In genomic region chr12:106055799-106056198, GRCm38 (mm10) we compare ENCODE assay signal across 8 mouse cellular contexts. TPM values are rescaled to one million over a fixed set of nuclear protein-coding genes. Genes with fewer than 3 reads are reported as not detected.
A peak's percentile ranks its signal among the peaks of the same experiment; 100 is the strongest.
DNase-seq lines count a peak whose midpoint lies in the region; ATAC-seq lines count a peak whose summit lies in the region.

No protein-coding gene starts in this region.

- ATAC-seq in kidney, embryonic 15.5 days (replicated peaks; ENCODE audit: low FRiP score): no peak
- ATAC-seq in monocyte, adult 5-6 weeks (replicated peaks; ENCODE audit: insufficient number of reproducible peaks, low FRiP score, low TSS enrichment, poor library complexity, severe bottlenecking): peak; percentile 80

- 0 out of 2 replicates have a peak, but pooled peaks cover 8% of the 10 kb centered on the region for H3K4me1 ChIP-seq in kidney, embryonic 15.5 days

- no peaks in the 10 kb centered on the region for H3K27me3 ChIP-seq in kidney, embryonic 15.5 days

- 45% methylated on average over 6 of the region's 6 CpGs for WGBS in kidney, embryonic 15.5 days

- no peaks in the 10 kb centered on the region for H3K9me3 ChIP-seq in kidney, embryonic 15.5 days (replicated peaks)

- H3K36me3 ChIP-seq in kidney, embryonic 15.5 days: peaks cover 35% of the 10 kb centered on the region

- H3K27ac ChIP-seq in kidney, embryonic 15.5 days: no peak overlapping the region

- no peak overlapping the region for H3K4me3 ChIP-seq in kidney, embryonic 15.5 days (replicated peaks)

- H3K4me2 ChIP-seq in kidney, embryonic 15.5 days: no peak overlapping the region

- peak; percentile 80 for DNase-seq in kidney, adult 18-20 months
- peak; percentile 84 to 88 for DNase-seq in cerebellum, postnatal 4 days (ENCODE audit: low spot score in 2 of 2)
- DNase-seq in gastrocnemius, adult 8-10 months (ENCODE audit: low spot score in 2 of 2): peak; percentile 55 to 65
- peak; percentile 77 for DNase-seq in kidney, adult 9 months
- peak; percentile 81 for DNase-seq in liver
- peak; percentile 75 to 93 for DNase-seq in spleen, postnatal 4 days (ENCODE audit: low spot score in 2 of 2)

- no peak overlapping the region for H3K9ac ChIP-seq in kidney, embryonic 15.5 days

RNA-seq across cellular contexts. Expression of gene Vrk1, which starts 45.8 kb away (rescaled TPM):
- polyA plus RNA-seq in kidney, embryonic 15.5 days (2015; fragmentation: Nextera tagmentation; extraction: Ambion mirVana): 71.3 and 77.7 TPM in 2 replicates
- 1 to 10 TPM; 3.4 to 4.4 (median 3.8) TPM for total RNA-seq in gastrocnemius, adult 8-10 months (2022)
- 66.1 to 119 TPM (median 109 TPM) in 3 replicates for total RNA-seq in monocyte, adult 5-6 weeks (2017)

Comparison
In these comparisons a context has a peak if more than half of its experiments do, and no peak if none do; other contexts are left out.
1. RNA of gene Vrk1, which starts 45.8 kb away (total RNA-seq): 66.1 to 119 TPM in monocyte, adult 5-6 weeks; 3.4 to 4.4 TPM in gastrocnemius, adult 8-10 months; every median in the first group is over 10 times any median in the second.
2. Peak in every context shown above with its lines, with median percentiles within 50 percentile points of each other: DNase-seq.